Mouse (Mus musculus): ENCODE results near the gene Arhgef28.
"Not testable (repeated sequence)": the region's sequence is repeated elsewhere in the genome, so short reads cannot be mapped to it uniquely, and the experiment has no call there.

Arhgef28 gene

DNA sequence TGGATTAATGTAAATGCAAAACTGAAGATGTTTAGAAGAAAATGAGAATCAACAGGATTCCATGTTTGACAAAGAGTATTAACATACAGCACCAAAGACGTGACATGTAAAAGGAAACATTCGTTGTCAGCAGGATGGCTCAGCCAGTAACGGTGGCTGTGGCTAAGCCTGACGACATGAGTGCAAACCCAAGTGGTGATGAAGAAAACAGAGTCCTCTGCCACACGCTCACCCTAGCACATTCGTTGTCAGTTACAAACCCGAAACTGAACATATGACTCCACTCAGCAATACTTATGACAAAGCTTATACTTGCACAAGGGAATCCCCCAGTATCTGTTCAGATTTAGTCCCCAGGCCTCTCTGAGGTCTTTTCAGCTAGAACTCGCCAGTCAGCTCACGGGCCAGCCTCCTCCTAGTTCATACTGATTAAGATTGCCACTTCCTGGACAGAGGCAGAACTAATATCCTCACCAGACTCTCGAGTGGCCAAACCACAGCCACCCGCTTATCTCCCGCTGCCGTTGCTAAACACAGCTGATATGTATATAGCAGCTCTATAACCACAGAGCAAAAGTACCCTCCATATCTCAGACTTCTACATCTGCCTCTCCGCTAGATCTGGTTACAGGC is 82.0 kb downstream of the Arhgef28 start:
- DNase-seq (ENCODE audit: low read depth, low spot score): no peak

DNA sequence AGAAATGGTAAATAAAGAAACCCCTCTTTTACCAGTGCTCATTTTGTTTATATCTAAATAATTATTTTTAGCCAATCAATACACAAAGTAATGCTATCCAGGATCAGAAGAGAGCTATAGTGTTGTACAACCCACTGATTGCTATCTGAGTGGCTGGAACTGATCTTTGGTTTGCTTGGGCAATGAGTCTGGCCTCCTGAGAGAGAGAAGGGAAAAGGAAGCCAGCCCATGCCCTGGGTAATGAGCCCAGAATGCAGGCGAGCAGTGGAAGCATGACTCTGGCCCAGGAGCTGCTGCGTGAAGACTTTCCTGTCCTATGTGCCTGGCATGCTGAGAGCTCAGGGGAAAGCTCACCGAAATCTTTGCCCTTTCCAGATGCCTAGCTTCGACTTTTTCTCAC is 83.5 kb downstream of the Arhgef28 start:
- no peak for DNase-seq (ENCODE audit: low read depth, low spot score)

DNA sequence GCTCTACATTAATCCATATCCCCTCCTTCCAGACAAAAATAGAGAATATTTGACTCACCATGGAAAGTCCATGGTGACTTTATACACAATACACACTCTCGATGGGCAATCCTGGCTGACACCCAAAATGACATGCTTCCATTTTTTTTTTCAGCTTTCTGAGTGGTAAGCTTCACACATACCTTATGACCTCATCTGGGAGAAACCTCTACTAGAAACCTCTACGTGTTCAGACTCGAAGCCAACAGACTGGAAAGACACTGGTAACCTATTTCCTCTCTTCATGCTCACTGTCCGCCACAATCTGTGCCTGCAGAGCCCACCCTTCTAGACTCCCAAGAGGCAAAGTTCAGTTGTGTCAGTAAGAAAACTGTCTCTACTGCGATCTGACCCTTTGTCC is 84.2 kb downstream of the Arhgef28 start:
- DNase-seq (ENCODE audit: low read depth, low spot score): no peak

DNA sequence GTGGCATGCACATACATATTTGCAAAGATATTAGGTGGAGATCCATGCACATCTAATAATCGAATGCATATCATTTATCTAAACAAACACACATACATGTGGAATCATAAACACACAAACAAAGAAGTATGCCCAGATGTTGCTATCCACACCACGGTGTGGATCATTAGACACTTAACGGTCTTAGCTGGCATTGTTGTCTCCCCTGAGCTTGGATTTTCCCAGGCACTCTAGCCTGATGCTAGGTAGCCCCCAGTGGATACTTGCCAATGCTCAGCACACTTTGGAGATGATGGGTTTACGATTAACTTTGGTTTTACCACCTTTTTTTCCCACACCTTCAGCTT is 85.1 kb downstream of the Arhgef28 start:
- no peak for DNase-seq (ENCODE audit: low read depth, low spot score)

DNA sequence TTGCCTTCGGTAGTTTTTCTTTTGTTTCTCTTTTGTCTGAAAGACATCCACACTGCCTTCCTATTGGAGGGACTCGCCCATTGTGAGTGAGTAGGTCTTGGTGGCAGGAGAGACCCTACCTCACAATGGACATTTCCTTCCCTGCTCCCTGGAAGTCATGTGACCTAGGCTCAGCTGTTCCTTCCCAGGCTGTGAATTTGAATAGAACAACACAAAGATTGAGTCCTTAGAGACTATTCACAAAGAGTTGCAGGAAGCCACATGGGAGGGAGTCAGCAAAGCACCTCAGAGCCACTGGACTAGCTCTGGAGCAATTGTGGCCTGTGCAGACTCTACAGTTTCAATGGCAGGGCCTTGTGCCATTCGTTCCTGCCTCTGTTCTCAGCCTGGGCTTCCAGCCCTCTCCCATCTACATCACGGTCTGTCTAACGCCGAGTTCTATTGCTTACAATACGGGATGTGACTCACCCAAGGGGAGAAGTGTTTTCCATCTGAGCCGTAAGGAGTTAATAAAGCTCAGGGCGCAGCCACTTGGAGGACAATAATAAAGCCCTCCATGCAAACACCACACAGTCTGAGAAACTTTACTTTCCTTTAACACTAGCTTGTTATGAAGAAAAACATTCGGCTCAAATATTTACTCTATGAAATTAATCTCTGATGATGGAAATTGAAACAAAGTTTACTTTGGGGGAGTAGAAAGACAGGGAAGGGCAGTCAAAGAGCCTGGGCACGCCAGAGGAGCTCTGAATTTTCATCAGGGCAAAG is 85.7 kb downstream of the Arhgef28 start:
- no peak for DNase-seq (ENCODE audit: low read depth, low spot score)

DNA sequence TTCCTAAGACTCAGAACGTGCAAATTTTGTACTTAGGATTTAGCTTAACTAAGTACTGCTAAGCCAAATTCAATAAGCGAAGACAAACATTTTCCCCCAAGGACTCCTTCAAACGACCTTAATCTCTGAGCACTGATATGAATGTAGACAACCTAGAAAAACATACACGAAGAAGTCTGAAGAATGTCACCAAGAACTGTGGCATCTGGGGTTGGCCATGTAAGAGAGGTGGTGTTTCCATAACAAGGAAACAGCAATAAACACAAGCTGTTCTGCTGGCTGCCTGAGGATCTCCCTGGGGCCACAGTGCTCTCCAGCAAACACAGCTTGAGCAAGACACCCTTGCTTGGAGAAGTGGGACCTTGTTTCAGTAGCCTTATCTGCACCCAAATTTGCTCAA is 87.9 kb downstream of the Arhgef28 start:
- DNase-seq (ENCODE audit: low read depth, low spot score): no peak

DNA sequence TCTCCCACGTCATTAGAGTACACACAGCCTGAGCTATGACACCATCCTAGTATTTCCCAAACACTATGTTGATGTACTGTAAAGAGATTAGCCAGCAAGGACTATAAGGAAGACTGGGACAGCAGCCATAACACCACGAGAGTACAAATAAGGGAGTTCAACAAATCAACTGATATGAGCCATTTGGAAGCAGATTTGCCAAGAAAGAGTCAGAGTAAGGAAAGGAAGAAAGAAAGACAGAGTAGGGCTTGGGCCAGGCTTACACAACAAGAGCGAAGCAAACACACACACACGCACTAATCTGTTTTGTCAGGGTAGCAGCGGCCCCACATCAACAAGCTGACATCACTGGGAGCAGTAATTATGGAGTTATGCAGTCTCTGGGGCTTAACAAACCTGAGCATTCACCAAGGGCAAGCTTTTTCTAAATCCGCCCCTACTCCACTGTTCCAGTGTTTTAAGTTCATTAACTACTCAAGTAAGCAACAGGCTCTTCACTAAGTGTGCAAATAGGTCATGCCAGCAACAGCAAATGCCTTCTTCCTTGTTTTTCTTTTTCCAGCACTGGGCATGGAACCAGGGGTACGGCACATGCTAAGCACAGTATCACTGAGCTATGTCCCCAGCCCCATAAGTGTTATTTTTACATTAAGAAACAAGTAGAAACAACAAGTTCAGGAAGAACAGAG is 88.5 kb downstream of the Arhgef28 start:
- no peak for DNase-seq (ENCODE audit: low read depth, low spot score)

DNA sequence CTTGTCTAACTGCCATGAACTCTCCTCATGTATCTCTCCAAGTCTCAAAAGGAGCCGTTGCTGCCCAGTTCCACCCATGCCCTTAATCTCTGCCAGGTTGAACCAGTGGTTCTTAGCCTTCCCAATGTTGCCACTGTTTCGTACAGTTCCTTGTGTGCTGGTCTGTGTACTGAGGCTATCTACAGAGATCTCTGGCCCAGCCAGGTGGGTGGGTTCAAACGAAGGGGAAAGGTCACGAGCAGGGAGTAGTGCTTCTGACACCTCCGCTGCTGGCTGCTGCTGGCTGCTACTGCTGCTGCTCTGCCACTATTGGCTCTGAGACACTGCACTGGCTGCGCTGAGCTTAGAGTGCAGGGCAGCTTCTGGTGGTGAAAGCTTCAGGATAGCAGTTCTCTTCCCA is 90.6 kb downstream of the Arhgef28 start:
- no peak for DNase-seq (ENCODE audit: low read depth, low spot score)

DNA sequence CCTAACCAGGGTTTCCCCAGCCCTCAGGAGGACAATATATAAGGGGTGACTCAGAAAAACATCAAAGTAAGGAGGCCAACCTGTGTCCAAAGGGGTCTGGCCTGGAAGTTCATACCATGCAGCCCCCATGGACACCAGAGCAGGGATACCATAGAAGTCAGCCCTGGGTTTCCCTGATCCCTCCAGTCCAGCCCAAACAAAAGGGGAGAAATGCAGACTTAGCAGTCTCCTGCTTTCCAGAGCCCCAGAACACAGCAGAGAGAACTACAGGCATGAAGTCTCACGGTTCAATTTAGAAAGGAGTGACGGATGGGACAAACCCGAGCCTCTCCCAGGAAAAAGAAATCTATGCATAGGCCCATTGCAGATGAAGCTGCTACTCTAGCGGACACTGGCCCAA is 91.2 kb downstream of the Arhgef28 start:
- DNase-seq (ENCODE audit: low read depth, low spot score): no peak

DNA sequence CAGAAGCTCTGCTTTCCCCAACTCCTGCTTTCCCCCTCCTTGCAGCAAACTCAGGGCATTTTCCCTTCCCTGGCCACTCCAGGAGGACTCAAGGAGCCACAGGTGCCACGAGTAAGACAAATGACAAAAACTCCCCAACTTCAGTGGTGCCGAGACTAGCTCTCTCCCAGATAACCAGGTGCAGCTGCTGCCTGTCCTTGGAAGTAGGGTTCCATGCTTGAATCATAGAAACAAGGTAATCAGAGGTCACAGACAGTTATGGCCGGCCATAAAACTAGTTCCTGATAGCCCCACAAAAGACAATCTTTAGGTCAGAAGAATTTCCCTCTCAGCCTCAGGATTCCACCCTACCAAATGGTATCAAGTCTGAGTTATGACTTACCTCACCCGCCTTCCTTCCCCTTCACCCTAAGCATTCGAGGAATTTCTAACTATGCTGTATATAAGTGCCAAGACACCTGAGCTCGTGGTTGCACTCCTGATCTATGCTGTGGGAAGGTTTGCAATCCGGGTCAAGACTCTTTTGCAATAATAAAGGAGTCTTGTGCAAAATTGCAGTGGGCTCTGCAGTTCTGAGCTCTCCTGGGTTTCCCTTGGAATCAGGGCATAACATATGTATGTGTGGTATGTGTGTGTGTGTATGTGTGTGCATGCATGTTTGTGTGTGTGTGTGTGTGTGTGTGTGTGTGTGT is 93.3 kb downstream of the Arhgef28 start:
- no peak for DNase-seq (ENCODE audit: low read depth, low spot score)

DNA sequence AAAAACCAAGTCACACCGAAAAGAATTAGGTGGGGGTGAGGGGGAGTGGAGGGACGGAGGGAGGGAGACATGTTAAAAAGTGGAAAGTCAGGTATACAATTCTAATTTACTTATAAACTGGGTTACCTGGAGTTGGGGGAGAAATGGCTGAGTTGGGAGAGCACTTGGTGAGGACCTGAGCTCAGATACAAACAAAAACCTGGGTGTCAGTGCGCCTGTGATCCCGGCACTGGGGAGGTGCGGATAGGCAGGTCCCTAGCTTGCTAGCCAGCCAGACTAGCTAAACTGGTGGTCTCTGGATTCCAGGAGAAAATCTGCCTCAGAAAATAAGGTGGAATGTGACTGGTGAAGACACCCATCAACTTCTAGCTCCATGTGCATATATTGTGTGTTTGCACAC is 94.7 kb downstream of the Arhgef28 start:
- no peak for DNase-seq (ENCODE audit: low read depth, low spot score)

DNA sequence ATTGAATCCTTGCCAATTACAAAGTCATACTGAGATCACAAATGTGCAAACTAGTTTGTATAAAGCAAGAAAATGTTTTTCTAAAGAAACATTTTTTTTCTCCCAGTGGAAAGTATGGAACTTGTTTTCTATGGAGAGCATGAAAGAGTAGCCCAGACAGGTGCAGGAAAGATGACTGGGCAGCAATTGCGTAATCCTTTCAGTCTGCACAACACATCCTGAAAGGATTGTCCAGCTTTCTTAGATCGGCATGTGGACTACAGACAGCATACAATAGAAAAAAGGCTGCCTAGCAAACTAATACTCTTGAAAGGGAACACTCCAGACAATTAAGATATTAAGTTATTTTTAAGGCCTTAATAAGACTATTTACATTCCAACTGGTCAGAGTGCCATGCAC is 95.2 kb downstream of the Arhgef28 start:
- no peak for DNase-seq (ENCODE audit: low read depth, low spot score)

DNA sequence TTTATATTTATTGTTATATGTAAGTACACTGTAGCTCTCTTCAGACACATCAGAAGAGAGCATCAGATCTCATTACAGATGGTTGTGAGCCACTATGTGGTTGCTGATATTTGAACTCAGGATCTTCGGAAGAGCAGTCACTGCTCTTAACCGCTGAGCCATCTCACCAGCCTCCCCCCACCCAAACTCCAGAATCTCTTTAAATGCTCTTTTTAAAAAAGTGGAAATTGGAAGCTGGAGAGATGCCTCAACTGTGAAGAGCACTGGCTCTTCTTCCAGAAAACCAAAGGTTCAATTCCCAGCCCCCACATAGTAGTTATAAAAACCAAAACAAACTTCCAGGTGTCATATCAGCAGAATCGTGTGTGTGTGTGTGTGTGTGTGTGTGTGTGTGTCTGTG is 97.8 kb downstream of the Arhgef28 start:
- not testable (repeated sequence) for DNase-seq (ENCODE audit: low read depth, low spot score)

DNA sequence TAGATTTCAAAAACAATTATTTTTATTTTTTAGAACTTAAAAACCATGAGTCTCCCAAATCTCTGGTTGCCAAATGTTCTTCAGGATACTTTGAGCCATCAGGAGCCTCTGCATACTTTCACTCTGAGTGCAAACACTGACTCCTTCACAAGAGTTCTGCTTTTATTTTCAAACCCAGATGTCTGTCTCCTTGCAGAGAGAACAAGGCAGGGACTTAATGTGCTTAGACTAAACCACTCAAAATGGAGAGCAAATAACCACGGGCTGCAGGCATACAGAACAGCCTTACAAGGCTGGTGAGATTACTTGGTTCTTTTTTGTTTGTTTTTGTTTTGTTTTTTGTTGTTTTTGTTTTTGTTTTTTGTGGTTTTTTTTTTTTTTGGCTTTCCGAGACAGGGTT is 98.6 kb downstream of the Arhgef28 start:
- no peak for DNase-seq (ENCODE audit: low read depth, low spot score)

DNA sequence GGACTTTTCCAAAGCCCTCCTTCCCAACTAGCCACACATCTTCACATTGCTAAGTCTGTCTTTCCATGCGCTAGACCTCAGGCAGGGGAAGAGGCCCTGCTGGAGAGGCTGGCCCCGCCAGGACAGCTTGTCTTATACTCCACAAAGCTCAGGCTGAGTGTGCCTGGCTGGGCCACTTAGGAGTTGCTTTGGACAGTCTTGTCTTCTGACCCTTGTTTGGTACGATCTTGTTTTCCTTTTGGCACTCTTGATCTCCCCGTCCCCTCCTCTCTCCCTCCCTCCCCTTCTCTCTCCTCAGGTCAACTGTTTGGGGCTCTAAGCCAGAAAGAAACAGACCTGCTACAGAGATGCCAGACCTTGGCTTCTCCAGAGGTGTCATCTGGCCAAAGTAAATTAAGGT is 110.3 kb downstream of the Arhgef28 start:
- no peak for DNase-seq (ENCODE audit: low read depth, low spot score)

DNA sequence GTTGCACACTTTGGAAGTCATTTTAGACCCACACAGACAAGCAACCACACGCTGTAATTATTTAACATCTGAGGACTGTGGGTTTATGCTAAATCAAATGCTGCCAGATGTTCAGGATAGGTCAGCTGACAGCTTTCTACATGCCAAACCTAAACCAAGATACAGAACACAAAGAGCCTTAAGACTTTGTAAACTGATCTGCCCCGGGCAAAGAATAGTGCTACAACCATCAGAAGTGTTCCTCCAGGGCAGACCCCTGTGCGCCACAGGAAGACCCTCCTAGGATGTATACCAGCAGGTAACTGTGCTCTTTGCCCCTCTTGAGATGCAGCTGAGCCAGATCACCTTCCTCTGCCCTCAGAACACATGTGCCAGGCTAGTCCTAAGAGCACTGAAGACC is 111.9 kb downstream of the Arhgef28 start:
- no peak for DNase-seq (ENCODE audit: low read depth, low spot score)

DNA sequence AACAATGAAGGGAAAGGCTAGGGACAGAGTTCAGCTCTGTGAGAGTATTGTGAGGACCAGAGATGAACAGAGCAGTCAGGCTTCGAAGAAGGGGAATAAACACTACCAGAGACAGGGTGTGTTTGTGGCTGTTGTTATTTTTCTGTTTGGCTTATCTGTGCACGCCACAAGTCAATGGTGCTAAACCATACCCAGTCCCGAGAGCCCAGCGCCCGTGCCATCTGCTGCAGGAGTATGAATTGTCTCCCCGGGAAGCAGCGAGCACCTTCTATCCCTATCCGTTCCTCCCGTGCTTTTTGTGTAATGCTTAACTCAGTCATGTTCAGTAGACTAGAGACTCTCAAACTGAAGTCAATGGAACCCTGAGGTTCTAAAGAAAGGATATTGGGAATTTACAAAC is 112.8 kb downstream of the Arhgef28 start:
- no peak for DNase-seq (ENCODE audit: low read depth, low spot score)

DNA sequence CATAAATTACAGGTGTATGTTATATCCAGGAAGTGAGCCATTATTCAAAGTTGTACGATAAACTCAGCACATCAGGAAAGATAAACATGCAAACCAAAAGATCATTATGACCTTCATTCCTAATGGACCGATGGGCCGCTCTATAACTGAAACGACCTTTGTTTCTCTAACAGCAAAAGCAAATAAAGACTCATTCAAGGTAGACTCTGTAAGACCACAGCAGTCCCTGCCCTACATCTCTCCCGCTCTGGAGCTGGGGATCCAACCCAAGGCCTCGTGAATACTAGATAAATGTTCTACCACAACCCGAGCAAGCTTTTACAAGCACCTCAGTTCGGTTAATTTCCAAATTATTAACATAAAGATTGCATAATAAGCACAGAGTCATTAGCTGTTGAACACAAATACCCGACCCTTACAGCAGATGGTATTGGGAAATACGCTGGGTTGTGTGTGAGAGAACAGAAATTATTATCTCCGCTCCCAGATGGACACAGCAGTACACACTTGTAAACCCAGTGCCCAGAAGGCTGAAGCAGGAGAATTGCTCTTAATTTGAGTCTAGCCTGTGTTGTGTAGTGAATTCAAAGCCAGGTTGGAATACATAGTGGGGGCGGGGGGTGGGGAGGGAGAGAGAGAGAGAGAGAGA is 113.8 kb downstream of the Arhgef28 start:
- DNase-seq (ENCODE audit: low read depth, low spot score): no peak

DNA sequence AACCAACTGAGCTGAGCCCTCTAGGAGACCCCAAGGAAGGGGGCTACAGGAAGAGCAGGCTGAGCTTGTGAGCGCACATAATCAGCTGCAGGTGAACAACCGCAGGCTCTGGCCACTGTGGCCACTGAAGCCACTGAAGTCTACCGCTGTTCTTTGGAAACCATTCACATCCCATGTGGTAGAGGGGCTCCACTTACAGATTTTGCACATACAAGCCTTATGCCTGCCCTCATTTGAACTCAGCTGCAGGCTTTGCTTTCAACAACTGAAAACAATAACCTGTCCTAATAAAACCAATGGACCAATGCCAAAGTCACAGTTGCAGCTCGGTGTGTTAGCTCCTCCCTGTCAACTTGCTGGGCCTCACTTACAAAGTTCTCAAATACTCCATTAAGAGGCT is 126.6 kb downstream of the Arhgef28 start:
- DNase-seq (ENCODE audit: low read depth, low spot score): no peak

DNA sequence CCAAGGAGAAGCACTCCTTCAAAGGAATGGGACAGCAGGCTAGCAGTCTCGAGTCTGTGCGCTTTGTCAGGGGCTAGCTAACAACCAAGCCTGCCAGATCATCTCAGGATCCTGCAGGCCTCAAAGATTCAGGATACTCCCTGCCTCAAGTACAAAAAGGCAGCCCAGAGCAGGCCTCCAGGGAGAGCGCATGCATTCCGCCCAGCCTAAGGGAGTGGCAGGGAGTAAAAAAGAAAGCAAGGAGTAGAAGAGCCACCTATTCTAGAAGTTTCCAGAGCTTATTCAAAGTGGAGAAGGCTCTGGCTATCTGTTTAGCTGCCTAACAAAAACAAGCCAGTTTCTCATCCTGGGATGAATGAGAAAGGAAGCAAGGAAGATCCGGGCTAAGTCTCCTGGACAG is 128.0 kb downstream of the Arhgef28 start:
- no peak for DNase-seq (ENCODE audit: low read depth, low spot score)

DNA sequence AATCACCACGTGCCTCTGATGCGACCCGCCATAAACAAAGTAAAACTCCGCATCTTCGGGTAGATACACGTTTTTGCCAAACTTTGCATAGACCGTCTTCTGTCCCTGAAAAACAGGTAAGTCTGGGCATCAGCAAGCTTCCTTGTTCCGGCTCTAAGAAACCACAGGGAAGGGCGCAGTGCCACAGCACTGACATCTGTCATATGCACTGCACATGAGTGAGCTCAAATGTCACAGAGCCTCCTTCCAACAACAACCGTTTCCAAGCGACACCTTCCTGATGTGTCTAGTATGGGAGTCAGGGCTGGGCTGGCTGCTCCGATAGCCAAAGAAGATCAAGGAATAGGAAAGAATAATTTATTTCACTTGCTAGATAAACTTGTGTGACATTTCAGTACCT is 129.0 kb downstream of the Arhgef28 start:
- DNase-seq (ENCODE audit: low read depth, low spot score): no peak

DNA sequence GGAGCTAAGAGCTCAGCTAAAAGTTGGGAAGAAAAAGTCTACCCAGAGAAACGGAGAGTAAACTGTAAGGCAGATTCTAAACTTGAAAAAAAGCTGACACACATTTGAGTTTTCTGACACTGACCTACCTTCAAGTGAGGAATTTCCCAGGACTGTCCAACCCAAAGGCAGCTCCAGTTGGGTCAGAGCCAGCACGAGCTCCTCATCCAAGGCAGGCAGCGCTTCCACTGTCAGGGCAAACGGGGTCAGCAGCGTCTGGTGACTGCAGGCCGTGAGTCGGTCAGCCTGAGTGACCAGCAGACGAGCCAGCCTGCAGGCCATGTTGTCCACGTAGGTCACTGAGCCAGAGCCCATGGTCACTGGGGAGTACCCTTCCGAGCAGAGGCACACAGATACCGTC is 131.4 kb downstream of the Arhgef28 start:
- DNase-seq (ENCODE audit: low read depth, low spot score): no peak

All from retina, postnatal 7 days (tissue).